Mouse (Mus musculus): ENCODE measurements at regions not wholly inside any gene's neighbourhood (a gene's known extent, or its start where the extent isn't known, plus 50 kb on each side); places are given as distances from the start of the nearest gene placed in this dataset.
A peak's percentile ranks its signal among the peaks of the same experiment; 100 is the strongest.
"Not testable (repeated sequence)": the region's sequence is repeated elsewhere in the genome, so short reads cannot be mapped to it uniquely, and the experiment has no call there.

- DNase-seq: no peak
Measured at GRCm38 (mm10) chr3:21941596-21941995, 134.9 kb upstream of the Tbl1xr1 start.

- no peak for DNase-seq
Measured at GRCm38 (mm10) chr3:21942912-21943311, 133.5 kb upstream of the Tbl1xr1 start.

- DNase-seq: no peak
Measured at GRCm38 (mm10) chr3:21945775-21946174, 130.7 kb upstream of the Tbl1xr1 start.

- DNase-seq: no peak
Measured at GRCm38 (mm10) chr3:21947320-21948073, 129.0 kb upstream of the Tbl1xr1 start.

- no peak for DNase-seq
Measured at GRCm38 (mm10) chr3:21948074-21948659, 128.3 kb upstream of the Tbl1xr1 start.

GRCm38 (mm10) chr3:21949459-21949858, 127.0 kb upstream of the Tbl1xr1 start:
- no peak for DNase-seq

- no peak for DNase-seq
Measured at GRCm38 (mm10) chr3:21950571-21950970, 125.9 kb upstream of the Tbl1xr1 start.

- no peak for DNase-seq
Measured at GRCm38 (mm10) chr3:21951446-21952285, 124.8 kb upstream of the Tbl1xr1 start.

- peak; percentile 65 for DNase-seq
Measured at GRCm38 (mm10) chr3:21952695-21953415, 123.6 kb upstream of the Tbl1xr1 start.

- no peak for DNase-seq
Measured at GRCm38 (mm10) chr3:21953416-21953810, 123.0 kb upstream of the Tbl1xr1 start.

GRCm38 (mm10) chr3:21955681-21956080, 120.8 kb upstream of the Tbl1xr1 start:
- DNase-seq: no peak

- not testable (repeated sequence) for DNase-seq
Measured at GRCm38 (mm10) chr3:21957105-21957504, 119.3 kb upstream of the Tbl1xr1 start.

- no peak for DNase-seq
Measured at GRCm38 (mm10) chr3:21958595-21959286, 117.7 kb upstream of the Tbl1xr1 start.

- no peak for DNase-seq
Measured at GRCm38 (mm10) chr3:21961091-21961490, 115.4 kb upstream of the Tbl1xr1 start.

GRCm38 (mm10) chr3:21961746-21962145, 114.7 kb upstream of the Tbl1xr1 start:
- no peak for DNase-seq

- no peak for DNase-seq
Measured at GRCm38 (mm10) chr3:21962360-21962782, 114.1 kb upstream of the Tbl1xr1 start.

GRCm38 (mm10) chr3:21962921-21963732, 113.3 kb upstream of the Tbl1xr1 start:
- DNase-seq: no peak

GRCm38 (mm10) chr3:21963733-21964351, 112.6 kb upstream of the Tbl1xr1 start:
- DNase-seq: peak; percentile 40

GRCm38 (mm10) chr3:21964438-21964837, 112.0 kb upstream of the Tbl1xr1 start:
- DNase-seq: no peak

- DNase-seq: no peak
Measured at GRCm38 (mm10) chr3:21965556-21965955, 110.9 kb upstream of the Tbl1xr1 start.

- no peak for DNase-seq
Measured at GRCm38 (mm10) chr3:21971731-21972130, 104.7 kb upstream of the Tbl1xr1 start.
